Mouse (Mus musculus): ENCODE measurements around the gene Pappa. TPM values are rescaled to one million over a fixed set of nuclear protein-coding genes. Genes with fewer than 3 reads are reported as not detected.

Gene Pappa
- total RNA-seq, 2 experiments from 2014 or later, result 0.24 to 0.49 TPM

- DNase-seq, result no peak
Observed at GRCm38 (mm10) chr4:65272295-65272694, 148.3 kb downstream of the Pappa start.

GRCm38 (mm10) chr4:65273299-65273851 is 149.4 kb downstream of the Pappa start:
- DNase-seq, result no peak

DNA sequence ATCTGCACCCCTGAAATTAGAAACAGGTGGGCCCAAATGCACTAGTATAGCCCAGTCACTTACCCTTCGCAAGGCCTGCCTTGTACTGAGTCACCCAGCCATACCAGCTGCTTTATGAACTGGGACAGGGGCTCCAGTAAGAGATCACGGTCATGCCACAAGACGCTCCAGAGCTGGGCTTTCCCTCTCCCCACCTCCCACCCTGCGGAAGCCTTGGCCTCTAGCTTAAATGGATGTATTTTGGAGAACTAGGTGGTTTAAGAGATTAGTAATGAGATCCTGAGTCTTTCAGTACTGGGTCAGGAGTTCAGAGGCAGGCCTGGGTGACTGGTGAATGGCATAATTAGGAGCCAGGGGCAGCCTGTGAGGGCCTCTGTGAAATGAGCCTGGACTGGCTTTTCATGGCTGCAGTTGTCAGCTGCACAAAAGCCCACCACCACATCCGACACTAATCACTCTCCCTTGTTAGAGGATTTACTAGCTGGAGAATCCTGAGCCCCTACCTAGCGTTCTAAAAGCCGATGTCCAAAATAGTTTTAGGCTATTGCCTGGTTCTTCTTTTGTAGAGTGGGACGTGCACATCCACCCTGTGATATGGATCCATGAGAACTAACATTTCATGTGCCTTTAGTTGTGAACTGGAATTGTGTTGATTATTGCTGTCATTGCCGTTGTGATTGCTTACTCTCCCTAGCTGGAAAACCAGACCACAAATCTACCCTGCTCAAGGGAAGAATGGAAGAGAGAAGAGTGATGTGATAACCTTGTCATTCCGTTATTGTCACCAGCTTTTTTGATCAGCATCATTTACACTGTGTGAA is 154.7 kb downstream of the Pappa start:
- DNase-seq, result no peak

DNA sequence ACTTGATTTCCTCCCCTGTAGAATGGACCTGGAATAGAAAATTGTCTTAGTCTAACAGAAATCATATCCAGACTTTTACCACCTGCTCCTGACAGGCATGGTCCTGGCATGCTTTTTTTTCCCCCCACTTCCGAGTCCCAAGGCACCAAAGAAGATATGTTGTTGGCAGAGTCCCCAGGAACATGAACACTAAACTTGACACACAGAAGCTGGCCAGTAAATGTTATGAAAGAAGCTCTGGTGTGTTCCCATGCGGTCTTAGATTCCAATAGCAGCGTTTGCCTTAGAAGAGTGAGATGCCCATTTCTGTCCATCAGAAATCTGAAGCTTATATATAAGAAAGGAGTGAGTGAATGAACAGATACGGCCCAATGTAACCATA is 155.3 kb downstream of the Pappa start:
- no peak for DNase-seq

- no peak for DNase-seq
Observed at GRCm38 (mm10) chr4:65279979-65280677, 156.2 kb downstream of the Pappa start.

- no peak for DNase-seq
Observed at GRCm38 (mm10) chr4:65280888-65281287, 156.9 kb downstream of the Pappa start.

DNA sequence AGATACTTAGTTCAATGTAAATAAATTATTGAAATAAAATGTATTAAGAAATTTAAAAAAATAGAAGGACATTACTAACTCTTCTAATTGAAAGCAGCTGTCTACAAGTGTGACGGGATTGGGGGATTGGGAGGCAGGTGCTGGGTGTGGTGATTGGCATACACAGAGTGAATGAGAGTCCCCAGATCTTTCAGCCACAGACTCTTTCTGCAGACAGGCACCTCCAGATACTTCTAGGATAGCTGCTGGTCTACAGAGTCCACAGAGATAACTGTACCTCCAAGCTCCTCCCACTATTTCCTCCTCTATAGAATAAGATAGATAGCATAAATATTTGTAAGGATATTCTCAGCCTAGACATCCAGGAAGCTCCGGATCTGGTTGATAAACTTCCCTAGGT is 159.6 kb downstream of the Pappa start:
- DNase-seq, result no peak

- no peak for DNase-seq
Observed at GRCm38 (mm10) chr4:65285165-65285564, 161.2 kb downstream of the Pappa start.

DNA sequence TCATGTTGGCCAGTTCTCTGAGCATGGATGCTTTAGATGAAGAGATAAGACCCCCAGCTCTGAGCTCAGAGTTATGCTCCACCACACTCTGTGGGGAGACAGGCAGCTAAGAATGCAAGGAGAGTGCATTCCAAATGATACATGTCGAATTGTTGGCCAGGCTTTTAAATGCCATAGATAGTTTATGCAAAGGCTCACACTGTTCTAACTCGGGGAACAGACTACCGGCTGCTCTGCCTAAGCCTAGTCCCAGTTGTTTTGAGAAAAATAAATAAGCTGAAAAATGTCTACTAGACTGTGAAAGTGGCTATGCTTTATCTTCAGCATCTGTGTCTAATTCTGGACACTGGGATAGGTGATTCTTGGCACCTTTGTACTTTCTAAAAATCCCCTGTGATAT is 165.3 kb downstream of the Pappa start:
- no peak for DNase-seq

DNA sequence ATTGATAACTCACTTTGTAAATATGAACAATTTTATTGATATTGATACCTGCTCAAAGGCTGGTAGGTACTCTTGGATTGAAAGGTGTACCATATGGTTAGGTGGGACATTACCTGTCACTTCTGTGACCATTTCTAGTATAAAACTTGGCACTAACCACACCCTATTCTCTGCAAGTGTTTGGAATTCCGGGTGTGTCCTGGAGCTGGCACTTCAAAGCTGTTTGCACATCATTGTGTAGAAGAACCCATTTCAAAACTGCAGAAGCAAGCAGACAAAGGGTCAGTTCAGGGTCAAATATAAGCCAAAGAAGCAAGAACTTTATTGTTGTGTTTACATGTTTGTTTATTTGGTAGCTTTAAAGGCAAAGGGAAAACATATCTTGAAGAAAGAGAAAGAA is 171.8 kb downstream of the Pappa start:
- DNase-seq, result no peak

DNA sequence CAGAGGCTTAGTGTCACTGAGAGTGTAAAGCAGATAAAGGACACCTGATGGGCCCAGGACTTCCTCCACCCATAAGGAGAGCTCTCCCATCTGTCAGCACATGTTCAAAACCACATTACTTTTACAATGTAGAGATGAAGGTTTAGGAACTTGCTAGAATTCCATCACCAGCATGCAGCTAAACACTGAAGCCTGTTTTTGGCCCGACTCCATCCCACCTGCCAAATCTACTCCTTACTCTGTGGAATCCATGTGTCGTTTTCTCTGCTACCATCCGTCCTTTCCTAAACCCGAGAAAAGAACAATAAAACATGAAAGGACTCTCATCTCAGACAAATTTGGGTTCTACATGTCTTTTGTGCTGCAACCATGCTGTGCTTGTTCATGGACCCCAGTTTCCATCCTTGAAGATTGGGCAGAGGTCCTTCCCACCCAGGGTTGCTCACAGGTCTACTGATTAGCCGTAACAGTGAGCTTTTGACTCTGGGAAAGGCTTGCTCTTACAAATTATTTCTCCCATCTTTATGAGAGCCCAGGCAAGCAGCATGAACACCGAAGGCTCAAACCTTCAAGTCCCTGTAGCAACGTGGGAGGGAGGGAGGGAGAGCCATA is 172.5 kb downstream of the Pappa start:
- no peak for DNase-seq

GRCm38 (mm10) chr4:65296968-65297499 is 173.1 kb downstream of the Pappa start:
- no peak for DNase-seq

- DNase-seq, result no peak
Observed at GRCm38 (mm10) chr4:65298212-65299181, 174.5 kb downstream of the Pappa start.

GRCm38 (mm10) chr4:65299365-65299764 is 175.4 kb downstream of the Pappa start:
- no peak for DNase-seq

DNA sequence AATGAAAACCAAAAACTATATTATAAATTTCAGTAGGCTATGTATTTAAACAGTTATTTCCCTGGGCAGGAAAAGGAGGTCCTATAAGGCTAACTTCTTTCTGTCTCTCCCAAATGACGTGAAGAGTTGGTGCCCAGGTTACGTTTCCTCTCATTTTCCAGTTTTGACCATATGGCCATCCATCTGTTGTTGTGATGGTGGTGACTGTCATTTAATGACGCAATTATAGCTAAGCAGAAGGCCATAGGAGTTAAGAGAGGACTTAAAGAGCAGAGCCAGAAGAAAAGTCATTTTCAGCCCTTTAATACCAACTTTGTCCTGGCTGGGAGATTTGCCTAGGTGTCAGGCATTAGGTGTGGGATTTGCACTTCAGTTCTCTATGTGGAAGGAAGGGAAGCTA is 176.5 kb downstream of the Pappa start:
- no peak for DNase-seq

GRCm38 (mm10) chr4:65302666-65303065 is 178.7 kb downstream of the Pappa start:
- no peak for DNase-seq

- no peak for DNase-seq
Observed at GRCm38 (mm10) chr4:65317877-65318525, 194.0 kb downstream of the Pappa start.

- DNase-seq, result peak; percentile 19
Observed at GRCm38 (mm10) chr4:65321340-65321739, 197.4 kb downstream of the Pappa start.

DNA sequence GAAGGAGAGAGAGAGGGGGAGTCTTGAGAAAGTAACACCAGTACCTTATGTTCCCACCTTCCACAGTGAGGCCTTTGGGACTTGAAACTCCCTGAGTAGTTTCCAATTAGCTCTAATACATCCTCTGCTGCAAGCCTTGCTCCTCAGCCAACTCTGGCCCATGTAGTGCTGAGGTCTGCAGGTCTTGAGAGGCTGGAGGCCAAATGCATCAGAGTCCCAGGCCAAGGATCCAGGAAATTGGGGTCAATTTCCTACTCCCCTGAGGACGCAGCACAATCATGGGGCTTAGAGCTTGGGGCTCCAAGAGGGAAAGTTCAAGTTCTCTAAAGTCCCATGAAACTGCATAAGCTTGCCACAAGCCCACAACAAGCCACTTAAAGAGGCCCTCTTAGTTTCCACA is 198.0 kb downstream of the Pappa start:
- peak; percentile 64 for DNase-seq

DNA sequence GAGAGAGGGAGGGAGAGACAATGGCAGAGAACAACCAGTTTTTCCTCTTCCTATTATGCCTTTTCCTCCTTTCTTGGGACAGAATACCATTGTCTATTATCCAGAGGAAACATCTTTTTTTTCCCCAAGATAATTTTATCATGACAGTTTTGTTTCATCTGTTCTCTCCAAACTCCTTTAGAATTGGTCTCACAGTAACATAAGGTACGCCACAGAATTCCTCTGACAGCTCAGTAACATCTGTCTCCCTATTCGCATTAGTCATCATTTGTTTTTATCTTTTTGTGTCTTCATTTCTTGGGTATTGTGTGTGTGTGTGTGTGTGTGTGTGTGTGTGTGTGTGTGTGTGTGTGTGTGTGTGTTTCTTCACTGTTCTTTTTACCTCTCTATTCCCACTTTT is 201.8 kb downstream of the Pappa start:
- DNase-seq, result no peak
